Mouse (Mus musculus) neural tube, embryonic 14.5 days (tissue): ENCODE measurements at regions not wholly inside any gene's neighbourhood (a gene's known extent, or its start where the extent isn't known, plus 50 kb on each side); places are given as distances from the start of the nearest gene placed in this dataset.
"Not testable (repeated sequence)": the region's sequence is repeated elsewhere in the genome, so short reads cannot be mapped to it uniquely, and the experiment has no call there.

ENCODE experiments used
- ATAC-seq: fragments of 200-750 bp; cut with Nextera tagmentation; 2 replicates; pipeline ENCODE4 v1.8.0; 2017; ENCODE audit warnings: low read depth, mild to moderate bottlenecking, moderate TSS enrichment, moderate library complexity
- H3K27ac ChIP-seq: fragments of 300-500 bp; sonication (generic); 2 replicates; pipeline ENCODE4 v1.5.1; 2014; ENCODE audit warnings: low read depth, mild to moderate bottlenecking, control low read depth, low read length, moderate library complexity, mixed read lengths
- H3K27me3 ChIP-seq: fragments of 300-500 bp; sonication (generic); 2 replicates; pipeline ENCODE4 v1.6.1; 2014; ENCODE audit warnings: low read length; ENCODE audit not compliant: control insufficient read depth, insufficient read depth
- H3K36me3 ChIP-seq: fragments of 300-500 bp; sonication (generic); 2 replicates; pipeline ENCODE4 v1.6.1; 2014; ENCODE audit warnings: low read length, mixed read lengths; ENCODE audit not compliant: control insufficient read depth, insufficient read depth
- H3K4me1 ChIP-seq: fragments of 300-500 bp; sonication (generic); 2 replicates; pipeline ENCODE4 v1.6.1; 2014; ENCODE audit warnings: low read length; ENCODE audit not compliant: control insufficient read depth, insufficient read depth
- H3K4me2 ChIP-seq: fragments of 300-500 bp; sonication (generic); 2 replicates; pipeline ENCODE4 v1.6.1; 2014; ENCODE audit warnings: mild to moderate bottlenecking, low read depth, low read length, control low read depth
- H3K4me3 ChIP-seq: fragments of 300-500 bp; sonication (generic); 2 replicates; pipeline ENCODE4 v1.5.1; 2014; ENCODE audit warnings: low read depth, low read length, control low read depth, mixed read lengths
- H3K9ac ChIP-seq: fragments of 300-500 bp; sonication (generic); replicated peaks from 2 replicates; pipeline ENCODE4 v1.6.1; 2014; ENCODE audit warnings: low read depth, mild to moderate bottlenecking, control low read depth, low read length, mixed read lengths
- H3K9me3 ChIP-seq: fragments of 300-500 bp; sonication (generic); 2 replicates; pipeline ENCODE4 v1.6.1; 2016; ENCODE audit warnings: low read length; ENCODE audit not compliant: control insufficient read depth
- WGBS: fragments of 180-500 bp; shearing (Covaris S2); extraction: QIAGEN DNeasy Blood & Tissue Kit; methylation state at CpG from one replicate; pipeline ENCODE4 v1.1.7; 2014; 5-methylcytosine and 5-hydroxymethylcytosine counted together

DNA sequence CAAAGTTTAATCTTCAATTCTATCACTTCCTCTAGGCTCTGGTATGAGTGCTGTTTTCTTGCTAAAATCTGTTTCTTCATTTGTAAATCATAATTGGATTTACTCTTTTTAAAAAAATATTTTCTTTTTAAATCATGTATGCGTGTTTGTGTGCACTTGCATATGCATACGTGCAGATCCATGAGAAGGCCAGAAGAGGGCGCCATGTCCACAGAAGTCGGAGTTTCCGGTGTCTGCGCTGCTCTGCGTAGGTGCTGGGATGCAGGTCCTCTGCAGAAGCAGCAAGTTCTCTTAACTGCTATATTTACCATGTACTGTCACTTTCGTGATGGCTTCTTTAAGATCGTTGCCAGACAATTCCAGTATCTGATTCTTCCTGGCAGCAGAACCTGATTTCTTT, 136.6 kb upstream of the Spin1 start:
- Histone ChIP-seq H3K4me1 (no peaks in the 10 kb centered on the region), H3K27me3 (no peaks in the 10 kb centered on the region), H3K36me3 (no peaks in the 10 kb centered on the region), H3K9me3 (no peaks in the 10 kb centered on the region), H3K4me3 (no peak overlapping the region), H3K9ac (no peak overlapping the region), H3K27ac (no peak overlapping the region), H3K4me2 (no peak overlapping the region)
- ATAC-seq: no peak
- 78% methylated on average over 9 of the region's 9 CpGs for WGBS

- H3K36me3 ChIP-seq, H3K27ac ChIP-seq, H3K4me3 ChIP-seq, H3K9ac ChIP-seq, H3K27me3 ChIP-seq, ATAC-seq, H3K4me2 ChIP-seq, H3K4me1 ChIP-seq, H3K9me3 ChIP-seq: not testable (repeated sequence)
- 70% methylated on average over 7 of the region's 7 CpGs for WGBS
Measured at GRCm38 (mm10) chr13:50965041-50965440, 135.6 kb upstream of the Spin1 start.

DNA sequence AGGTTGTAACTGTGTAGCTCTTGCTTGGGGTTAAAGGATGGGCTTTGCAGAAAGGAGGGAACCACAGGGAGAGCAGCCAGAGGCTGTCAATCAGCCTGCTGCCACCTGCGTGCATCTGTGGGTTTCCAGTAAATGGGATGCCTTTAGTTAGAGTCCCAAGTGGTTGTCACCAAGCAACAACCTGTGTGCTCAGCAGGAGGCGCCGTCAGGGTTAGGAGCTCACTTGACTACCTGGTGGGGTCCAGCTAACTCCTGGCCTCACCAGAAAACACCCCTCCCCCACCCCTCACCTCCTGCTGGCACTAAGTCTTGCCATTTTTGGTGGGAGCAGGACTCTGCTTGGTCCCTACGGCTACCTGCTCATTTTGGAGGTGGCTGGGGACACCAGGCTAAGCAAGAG, 135.0 kb upstream of the Spin1 start:
- WGBS: 80% methylated on average over 4 of the region's 4 CpGs
- Histone ChIP-seq H3K4me3 (no peak overlapping the region), H3K9me3 (no peaks in the 10 kb centered on the region), H3K27me3 (no peaks in the 10 kb centered on the region), H3K4me1 (no peaks in the 10 kb centered on the region), H3K27ac (no peak overlapping the region), H3K4me2 (no peak overlapping the region), H3K36me3 (no peaks in the 10 kb centered on the region), H3K9ac (no peak overlapping the region)
- no peak for ATAC-seq

- H3K9ac ChIP-seq: no peak overlapping the region
- H3K9me3 ChIP-seq: no peaks in the 10 kb centered on the region
- H3K4me3 ChIP-seq: no peak overlapping the region
- no peaks in the 10 kb centered on the region for H3K4me1 ChIP-seq
- H3K27me3 ChIP-seq: no peaks in the 10 kb centered on the region
- 82% methylated on average over 2 of the region's 2 CpGs for WGBS
- H3K36me3 ChIP-seq: no peaks in the 10 kb centered on the region
- ATAC-seq: no peak
- no peak overlapping the region for H3K4me2 ChIP-seq
- no peak overlapping the region for H3K27ac ChIP-seq
Measured at GRCm38 (mm10) chr13:50966826-50967225, 133.9 kb upstream of the Spin1 start.

DNA sequence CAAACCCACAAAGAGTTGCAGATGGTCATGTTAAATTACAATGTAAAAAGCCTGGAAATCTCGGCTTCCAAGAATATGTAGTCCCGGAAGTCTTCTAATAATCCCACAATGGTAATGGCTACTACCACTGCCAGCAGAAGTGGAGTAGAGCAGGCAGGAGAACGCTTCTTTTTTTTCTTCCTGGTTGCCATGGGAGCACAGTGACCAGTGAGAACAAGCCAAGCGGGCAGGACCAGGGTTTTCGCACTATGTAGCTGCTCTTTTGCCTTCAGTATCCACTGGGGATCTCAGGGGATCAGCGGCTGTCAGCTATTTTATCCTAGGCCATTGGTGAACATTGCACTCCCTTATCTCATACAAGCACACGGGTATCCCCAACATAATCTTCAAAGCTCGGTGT, 127.3 kb upstream of the Spin1 start:
- Histone ChIP-seq H3K4me3 (no peak overlapping the region), H3K4me2 (no peak overlapping the region), H3K36me3 (no peaks in the 10 kb centered on the region), H3K4me1 (no peaks in the 10 kb centered on the region), H3K9me3 (no peaks in the 10 kb centered on the region), H3K27me3 (no peaks in the 10 kb centered on the region), H3K9ac (no peak overlapping the region), H3K27ac (no peak overlapping the region)
- no peak for ATAC-seq
- 55% methylated on average over 8 of the region's 8 CpGs for WGBS

GRCm38 (mm10) chr13:50975306-50975920, 125.3 kb upstream of the Spin1 start:
- H3K4me2 ChIP-seq: no peak overlapping the region
- 69% methylated on average over 12 of the region's 12 CpGs for WGBS
- no peak overlapping the region for H3K4me3 ChIP-seq
- no peaks in the 10 kb centered on the region for H3K36me3 ChIP-seq
- H3K9ac ChIP-seq: no peak overlapping the region
- H3K27me3 ChIP-seq: no peaks in the 10 kb centered on the region
- no peaks in the 10 kb centered on the region for H3K9me3 ChIP-seq
- no peaks in the 10 kb centered on the region for H3K4me1 ChIP-seq
- no peak for ATAC-seq
- H3K27ac ChIP-seq: no peak overlapping the region

GRCm38 (mm10) chr13:50982005-50982404, 118.7 kb upstream of the Spin1 start:
- H3K4me2 ChIP-seq: no peak overlapping the region
- no peaks in the 10 kb centered on the region for H3K4me1 ChIP-seq
- H3K9me3 ChIP-seq: no peaks in the 10 kb centered on the region
- H3K9ac ChIP-seq: no peak overlapping the region
- no peak for ATAC-seq
- no peak overlapping the region for H3K27ac ChIP-seq
- H3K36me3 ChIP-seq: no peaks in the 10 kb centered on the region
- no peak overlapping the region for H3K4me3 ChIP-seq
- no peaks in the 10 kb centered on the region for H3K27me3 ChIP-seq
- 74% methylated on average over 1 of the region's 1 CpGs for WGBS

DNA sequence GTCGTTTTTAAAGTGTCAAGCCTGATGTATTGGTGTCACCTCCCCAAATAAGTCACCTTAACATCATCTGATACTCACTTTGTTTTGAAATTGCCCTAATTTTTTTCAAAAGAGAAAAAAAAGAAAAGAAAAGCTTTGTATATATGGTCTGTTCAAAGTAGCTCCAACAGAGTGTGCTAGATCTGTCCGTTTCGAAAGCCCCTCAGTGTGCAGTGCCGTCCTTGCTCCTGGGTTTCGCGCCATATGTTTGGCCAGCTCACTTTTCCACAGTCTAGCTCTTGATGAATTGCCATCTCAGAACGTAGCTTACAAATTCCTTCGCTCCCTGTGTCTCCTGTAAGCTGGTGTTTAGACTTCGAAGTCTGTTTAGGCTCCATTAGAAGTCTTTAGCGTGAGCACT, 117.7 kb upstream of the Spin1 start:
- H3K27me3 ChIP-seq: no peaks in the 10 kb centered on the region
- no peak overlapping the region for H3K9ac ChIP-seq
- H3K27ac ChIP-seq: no peak overlapping the region
- ATAC-seq: no peak
- no peaks in the 10 kb centered on the region for H3K36me3 ChIP-seq
- H3K9me3 ChIP-seq: no peaks in the 10 kb centered on the region
- no peak overlapping the region for H3K4me3 ChIP-seq
- no peaks in the 10 kb centered on the region for H3K4me1 ChIP-seq
- H3K4me2 ChIP-seq: no peak overlapping the region
- 84% methylated on average over 10 of the region's 10 CpGs for WGBS

GRCm38 (mm10) chr13:50991726-50992432, 108.8 kb upstream of the Spin1 start:
- Histone ChIP-seq H3K4me3 (no peak overlapping the region), H3K9me3 (no peaks in the 10 kb centered on the region), H3K27me3 (no peaks in the 10 kb centered on the region), H3K36me3 (no peaks in the 10 kb centered on the region), H3K4me2 (no peak overlapping the region), H3K27ac (no peak overlapping the region), H3K4me1 (no peaks in the 10 kb centered on the region), H3K9ac (no peak overlapping the region)
- WGBS: 85% methylated on average over 9 of the region's 9 CpGs
- no peak for ATAC-seq
